Mouse (Mus musculus) spleen, adult 12 weeks (tissue): ENCODE data around the gene Accsl.

Source experiments
- DNase-seq: peaks from one replicate; pipeline ENCODE4 v3.0.0; 2022; ENCODE audit warnings: low spot score

Accsl gene

DNA sequence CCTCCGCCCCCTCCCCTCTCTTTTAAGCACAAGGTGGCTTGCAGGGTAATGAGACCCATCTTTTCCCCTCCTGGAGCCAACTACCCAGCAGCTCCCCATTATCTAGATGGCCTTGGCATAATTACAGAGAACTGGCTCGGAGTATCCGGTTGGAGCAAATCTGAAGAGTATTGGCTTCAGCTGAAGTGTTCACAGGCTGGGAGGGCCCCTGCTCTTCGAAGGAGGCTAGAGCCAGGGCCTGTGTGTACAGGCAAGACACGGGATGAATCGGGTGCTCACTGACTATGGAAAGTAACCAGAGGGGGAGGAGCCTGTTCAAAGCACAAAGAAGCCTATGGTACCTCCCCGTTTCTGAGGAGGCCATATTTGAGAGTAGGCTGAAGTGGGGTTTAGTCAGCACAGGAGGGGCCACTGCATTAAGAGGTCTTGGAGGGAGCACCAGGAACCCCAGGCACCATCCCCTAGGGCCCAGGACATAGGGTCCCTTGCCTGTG is at the start of gene Accsl:
Accsl (minus strand) TSS at position 51 of the 494 bp plus-strand sequence.
- DNase-seq, result no peak

DNA sequence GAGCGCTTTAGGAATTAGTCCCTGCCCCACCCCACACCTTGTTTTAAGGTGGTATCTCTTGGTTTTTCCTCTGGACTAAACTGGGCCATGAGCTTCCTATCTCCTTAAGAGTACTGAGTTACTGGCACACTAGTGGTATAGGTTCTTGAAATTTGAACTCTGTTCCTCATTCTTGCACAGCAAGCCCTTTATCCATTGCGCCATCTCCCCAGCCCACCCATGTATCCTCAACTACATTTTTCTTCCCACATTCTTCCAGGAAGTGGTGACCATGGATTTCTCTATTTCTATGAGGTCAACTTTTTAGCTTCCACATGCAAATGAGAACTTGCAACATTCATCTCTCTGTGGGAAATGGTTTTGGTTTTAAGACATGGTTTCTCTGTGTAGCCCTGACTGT is 44.6 kb upstream of the Accsl start:
- no peak for DNase-seq

DNA sequence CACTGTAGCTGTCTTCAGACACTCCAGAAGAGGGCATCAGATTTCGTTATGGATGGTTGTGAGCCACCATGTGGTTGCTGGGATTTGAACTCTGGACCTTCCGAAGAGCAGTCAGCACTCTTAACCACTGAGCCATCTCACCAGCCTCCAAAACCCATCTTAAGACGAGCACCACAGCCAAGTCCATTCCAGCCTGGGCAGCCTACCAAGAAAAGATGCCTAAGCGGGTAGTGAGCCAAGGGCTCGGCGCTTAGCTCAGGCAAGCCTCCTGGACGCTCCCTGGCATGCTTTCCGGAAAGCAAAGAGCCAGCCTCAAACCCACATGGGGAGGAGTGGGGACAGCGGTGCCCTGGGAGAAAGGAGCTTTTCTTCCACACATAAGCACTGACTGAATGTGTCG is 43.0 kb upstream of the Accsl start:
- no peak for DNase-seq

DNA sequence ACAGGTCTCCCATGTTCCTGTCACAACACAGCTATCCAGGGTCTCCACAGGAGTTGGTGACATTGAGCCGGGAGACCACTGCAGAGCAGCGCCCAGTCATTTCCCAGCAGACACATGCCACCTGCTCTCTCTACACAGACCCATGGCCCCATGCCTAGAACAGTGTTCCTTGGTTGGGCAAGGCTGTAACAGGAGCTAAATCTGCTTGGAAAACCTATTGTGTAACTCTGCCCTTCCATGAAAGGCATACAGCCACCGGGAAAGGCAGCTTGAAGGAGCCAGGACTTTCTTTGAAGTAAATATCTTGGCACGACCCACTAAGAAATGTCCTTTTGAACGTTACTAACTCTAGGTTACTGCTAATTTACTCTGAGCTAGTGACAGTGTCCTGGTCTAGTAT is 40.8 kb upstream of the Accsl start:
- DNase-seq, result no peak

DNA sequence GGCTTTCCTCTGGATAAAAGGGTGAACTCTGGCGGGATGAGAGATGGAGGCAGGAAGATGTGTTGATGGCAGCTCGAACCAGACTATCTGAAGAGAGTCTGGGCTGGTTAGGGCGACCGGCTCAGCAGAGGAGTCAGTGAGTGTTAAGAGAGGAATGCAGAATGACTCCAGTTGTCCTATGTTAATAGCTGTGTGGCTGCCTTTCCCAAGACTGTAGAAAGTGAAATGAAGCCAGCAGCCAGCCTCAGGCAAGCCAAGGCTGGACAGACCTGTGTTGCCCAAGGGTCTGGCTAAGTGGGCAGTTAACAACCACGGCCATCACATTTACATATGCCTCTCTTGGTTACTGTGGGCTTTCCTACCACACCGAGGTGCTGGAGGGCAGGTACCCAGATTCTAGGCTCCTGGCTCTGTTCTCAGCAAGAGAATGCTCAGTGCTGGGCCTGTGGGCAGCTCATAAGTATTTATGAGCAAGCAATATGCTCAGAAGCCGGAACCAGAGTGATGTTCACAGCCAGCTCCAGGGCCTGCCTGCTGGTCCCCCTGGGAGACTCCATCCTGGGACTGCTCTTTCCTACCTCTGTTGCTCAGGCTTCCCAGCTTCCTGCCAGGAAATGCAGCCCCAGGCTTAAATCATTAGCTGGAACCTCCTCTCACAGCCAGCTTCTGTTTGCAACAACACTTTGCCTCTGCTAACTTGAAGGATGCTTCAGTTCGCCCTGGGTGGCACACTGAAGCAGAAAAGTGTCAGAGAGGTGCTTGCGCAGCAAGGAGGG is 38.8 kb upstream of the Accsl start:
- DNase-seq, result no peak

DNA sequence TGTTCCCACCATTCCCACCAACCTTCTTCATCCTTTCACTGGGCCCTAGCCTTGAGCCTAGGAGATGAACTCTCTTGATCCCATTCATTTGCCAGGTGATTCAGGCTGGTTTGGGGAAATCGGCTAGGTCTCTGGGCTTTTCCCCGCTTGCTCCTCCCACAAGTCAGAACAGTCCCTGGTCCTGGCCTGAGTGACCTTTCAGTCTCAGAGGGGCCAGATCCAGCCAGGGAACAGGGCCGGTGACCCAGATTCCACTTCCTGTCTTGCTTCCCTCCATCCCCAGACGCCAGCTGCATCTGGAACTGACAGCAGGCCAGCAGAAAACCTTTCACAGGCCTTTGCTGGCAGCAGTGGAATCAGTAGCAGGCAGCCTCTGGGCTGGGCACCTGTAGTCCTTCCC is 37.4 kb upstream of the Accsl start:
- no peak for DNase-seq

DNA sequence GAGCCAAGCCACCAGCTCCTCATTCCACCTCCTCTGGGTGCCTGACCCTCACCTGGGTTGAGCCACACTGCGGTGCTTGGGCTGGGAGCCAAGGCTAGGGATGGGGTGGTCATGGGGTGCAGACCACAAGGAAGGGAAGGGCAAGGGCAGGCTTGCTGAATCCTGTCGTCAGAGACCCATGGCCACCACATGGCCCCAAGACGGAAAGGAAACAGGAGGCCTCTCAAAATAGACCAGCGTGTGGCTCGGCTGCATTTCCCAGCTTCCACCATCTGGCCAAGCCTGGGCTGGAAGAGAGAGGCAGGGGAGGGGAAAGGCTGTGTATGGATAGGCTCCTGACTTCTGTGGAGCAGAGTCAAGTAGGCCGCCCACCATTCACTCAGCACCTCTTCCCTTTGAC is 34.5 kb upstream of the Accsl start:
- no peak for DNase-seq

DNA sequence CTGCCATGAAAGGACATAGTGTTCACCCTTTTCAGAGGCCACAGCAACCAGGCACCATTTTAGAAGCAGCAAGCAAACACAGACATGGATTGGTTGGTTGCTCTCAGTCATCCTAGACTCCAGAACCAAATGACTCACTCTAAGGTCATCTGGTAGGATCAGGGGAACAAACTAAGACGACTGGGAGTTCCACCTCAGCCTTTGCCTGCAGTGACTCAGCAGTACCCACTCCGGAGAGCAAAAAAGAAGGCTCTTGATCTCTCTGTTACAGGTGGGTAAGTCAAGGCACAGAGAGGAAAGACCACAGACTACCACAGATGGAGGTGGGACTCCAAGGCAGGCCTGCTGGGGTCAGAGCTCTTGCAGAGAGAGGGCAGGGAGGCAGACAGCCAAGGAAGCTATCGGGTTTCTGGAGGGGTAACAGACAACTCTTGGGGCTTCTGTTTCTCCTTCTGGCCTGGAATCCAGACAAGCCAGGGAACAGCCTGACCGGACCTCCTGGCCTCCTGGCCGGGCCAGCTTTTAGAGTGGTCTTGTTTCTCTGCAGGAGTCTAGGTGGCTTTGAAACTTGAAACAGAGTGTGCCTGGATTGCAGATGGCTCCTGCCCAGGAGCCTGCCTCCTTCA is 33.8 kb upstream of the Accsl start:
- no peak for DNase-seq

DNA sequence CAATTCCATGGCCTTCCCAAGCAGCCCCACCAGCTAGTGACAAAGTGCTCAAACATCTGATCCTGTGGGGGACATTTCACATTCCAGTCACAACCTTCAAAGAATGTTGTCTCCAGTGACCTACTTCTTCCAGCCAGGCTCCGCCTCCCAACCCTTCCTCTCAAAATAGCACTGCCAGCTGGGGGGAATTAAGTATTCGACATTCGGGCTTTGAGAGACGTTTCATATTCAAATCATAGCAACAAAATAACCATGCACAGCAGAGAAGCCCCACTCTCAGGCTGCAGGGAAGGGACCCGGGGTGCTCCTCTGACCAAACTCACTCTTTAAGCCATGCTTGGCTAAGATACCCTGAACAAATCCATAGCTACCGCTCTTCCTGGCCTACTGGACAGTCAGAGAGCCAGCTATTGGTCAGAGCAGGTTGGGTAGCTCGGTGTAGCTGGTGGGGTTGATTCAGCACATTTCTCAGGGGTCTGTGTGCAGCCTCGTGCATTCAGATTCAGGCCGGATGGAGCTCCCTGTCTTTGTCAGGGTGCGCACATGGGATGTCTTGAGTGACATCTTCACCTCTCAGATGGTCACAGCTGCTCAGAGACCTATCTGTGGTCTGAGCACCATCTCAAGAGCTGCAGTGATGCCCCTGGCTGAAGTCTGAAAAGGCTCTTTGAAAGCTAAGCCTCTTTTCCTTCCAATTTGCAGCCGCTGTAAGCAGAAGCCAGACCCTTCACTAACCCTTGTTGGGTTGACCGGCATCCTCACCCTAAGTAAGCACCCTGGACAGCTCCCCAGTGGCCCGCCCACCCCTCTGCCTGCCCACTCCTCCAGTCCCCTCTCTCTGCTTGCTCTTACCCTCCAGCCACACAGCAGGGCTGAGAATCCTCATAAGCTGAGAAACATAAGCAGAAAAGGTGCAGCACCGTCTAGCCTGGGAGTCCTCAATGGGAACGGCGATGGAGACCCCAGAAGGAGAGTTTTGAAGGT is 30.7 kb upstream of the Accsl start:
- no peak for DNase-seq

DNA sequence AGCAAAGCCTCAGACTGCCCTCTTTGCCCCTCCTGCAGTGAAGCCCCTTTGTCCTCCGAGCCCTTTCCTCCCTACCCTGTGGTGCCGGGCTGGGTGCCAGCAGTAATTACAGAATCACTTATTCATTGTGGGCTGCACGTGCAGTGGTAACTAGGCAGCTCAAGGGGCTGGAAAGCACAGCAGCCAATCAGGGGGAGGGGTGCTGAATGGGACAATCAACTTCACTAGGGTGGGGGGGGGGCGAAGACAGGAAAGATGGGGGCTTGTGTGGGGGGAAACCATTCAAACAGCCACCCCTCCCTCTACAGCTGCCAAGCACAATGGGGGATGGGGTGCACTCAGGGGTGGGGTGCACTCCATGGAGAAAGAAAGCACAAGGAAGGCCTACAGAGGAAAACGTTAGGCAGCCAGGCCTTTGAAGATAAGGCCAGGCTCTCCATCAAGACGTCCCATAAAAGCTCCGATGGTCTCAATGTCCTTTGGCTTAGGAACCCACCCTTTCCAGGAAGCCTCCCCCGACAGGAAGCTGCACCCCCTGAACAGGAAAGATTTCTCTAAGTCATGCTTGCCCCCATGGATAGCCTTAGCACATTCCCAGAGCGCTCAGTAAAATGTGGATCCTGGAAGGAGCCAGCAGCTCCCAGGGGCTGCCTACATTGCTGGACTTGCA is 22.8 kb upstream of the Accsl start:
- DNase-seq, result no peak

DNA sequence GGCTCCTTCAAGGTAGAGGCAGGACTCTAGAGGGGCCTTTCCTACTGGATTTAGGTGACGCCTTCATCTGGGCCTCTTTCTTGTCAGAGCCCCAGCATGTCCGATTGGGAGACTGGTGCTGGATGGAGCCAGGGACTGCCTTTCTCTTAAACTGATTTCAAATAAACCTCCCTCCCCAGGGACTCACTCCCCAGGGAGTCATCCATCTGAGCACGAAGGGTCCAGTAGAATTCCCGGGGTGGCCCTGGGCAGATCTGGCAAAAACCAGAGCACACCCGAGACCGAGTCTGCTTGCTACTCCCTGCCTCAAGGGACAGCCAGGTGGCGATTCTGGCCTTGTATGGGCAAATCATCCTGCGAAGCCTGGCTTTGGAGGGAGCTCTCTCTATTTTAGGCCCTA is 21.2 kb upstream of the Accsl start:
- no peak for DNase-seq

DNA sequence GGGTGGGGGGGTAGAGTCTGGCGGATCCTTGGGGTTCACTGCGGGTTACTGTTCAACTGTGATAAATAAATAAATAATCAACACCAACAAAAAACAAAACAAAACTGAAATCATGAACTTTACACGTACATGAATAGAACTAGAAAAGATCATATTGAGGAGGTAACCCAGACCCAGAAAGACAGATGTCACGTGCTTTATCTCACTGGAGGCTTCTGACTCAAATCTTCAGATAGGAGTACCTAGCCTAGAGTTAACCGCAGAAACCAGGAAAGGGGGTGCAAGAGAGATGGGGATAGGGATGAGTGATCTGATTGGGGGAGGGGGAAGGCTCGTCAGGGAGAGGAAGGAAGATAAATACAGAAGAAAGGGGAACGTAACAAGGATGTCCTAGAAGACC is 20.1 kb upstream of the Accsl start:
- no peak for DNase-seq

DNA sequence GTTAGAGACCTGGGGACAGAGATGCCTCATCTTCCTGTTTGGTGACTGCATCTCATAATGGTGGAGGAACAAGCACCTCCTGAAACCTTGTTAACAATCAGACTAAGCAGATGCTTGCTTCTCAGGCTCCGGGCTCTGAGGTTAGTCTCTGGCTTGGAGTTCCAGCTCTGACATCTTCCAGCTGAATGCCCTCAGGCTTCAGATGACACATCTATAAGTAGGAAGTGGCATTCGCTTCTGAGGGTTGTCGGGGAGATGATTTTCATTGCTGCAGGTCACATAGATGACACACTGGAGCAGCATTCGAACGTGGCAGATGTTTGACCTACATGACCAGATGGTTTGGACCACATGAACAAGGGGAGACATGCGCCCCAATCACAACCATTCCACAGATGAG is 19.4 kb upstream of the Accsl start:
- DNase-seq, result no peak

DNA sequence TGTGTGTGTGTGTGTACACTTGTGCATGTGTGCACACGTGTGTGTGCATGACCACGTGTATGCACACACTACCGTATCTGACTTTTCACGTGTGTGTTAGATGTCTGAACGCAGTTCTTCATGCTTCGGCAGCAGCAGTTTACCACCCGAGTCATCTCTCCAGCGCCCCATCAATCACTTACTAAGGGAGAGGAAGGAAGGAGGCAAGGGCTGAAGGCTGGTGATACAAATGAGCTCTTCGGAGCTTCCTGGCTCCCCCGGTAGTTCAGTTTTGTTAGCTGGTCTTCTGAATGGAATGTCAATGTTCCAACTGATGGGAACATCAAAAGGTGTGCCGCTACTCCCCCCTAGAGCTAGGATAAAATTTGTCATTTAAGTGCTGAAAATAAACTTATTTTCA is 18.3 kb upstream of the Accsl start:
- no peak for DNase-seq

DNA sequence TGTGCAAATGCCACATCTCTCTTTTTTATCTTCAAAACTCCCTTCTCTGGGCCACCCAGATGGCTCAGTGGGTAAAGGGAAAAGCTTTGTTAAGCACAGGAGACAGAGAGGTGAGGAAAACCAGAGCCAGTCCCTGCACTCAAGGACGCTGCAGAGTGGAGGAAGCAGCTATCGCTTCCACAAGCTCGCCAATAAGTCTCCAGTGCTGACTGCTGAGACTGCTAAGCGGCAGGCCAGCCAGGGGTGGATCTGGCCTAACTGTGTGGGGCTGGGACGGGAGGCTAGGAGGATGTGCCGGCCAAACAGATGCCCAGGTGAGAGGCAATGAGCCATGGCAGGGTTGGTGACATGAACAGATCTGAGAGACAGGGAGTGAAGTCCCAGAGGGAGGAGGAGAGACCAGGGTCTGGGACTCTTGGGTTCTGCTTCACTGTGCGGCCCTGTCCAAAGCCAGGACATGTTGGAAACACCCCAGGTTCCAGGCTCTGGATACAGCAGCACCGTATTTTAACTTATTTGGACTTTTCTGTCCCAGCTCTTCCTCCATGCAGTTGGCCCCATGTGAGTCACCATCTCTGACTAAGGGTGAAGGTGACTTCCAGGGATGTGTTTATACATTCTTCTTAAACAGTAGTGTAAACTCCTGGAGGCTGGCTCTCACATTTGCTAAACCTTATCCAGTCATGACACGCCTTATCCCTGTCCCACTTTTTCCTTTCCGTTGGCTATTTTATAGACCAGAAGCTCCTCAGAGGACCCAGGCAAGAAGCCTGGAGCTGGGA is 17.2 kb upstream of the Accsl start:
- no peak for DNase-seq

DNA sequence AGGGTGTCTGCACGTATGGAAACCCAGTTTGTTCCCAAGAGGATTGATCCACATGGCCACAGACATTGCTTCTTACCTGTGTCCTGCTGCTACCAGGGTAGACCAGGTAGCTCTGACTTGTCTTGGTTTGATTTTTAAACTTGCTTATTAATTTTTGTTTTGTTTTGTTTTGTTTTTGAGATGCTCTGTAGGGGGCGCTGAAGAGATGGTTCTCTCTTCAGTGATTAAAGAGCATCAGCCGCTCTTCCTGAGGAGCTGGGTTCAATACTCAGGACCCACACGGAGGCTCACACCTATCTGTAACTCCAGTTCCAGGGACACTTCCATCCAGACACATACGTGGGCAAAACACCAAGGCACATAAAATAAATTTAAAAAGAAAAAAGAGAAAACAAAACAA is 14.1 kb upstream of the Accsl start:
- no peak for DNase-seq

DNA sequence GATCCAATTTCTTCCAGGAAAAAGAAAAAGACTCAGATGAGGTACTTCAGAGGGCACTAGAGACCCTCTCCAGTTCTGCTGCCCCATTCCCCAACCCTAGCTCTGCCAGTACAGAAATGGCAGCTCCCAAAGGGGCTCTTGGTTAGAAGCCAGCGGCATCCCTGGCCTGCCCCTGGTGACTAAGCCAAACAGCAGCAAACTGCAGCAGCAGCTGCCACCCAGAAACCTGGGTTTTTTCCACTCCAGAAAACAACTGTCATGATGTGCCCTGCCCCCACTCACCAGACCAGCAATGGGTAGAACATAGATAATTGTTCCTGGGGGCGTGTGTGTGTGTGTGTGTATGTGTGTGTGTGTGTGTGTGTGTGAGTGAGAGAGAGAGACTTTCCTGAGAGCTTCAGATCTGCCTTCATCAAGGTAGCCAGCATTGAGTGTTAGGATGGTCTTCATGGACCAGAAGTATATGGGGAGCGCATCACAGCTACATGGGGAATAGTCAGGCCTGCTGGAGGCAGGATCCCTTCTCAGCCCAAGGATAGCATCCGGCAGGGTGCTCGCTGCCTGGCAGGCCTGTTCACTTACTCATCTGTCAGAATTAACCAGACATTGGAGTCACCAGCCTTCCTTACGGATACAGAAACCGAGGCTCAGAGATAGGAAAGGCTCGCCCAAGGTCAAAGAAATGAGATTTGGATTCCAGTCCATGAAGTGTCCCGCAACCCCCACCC is 12.8 kb upstream of the Accsl start:
- DNase-seq, result no peak

DNA sequence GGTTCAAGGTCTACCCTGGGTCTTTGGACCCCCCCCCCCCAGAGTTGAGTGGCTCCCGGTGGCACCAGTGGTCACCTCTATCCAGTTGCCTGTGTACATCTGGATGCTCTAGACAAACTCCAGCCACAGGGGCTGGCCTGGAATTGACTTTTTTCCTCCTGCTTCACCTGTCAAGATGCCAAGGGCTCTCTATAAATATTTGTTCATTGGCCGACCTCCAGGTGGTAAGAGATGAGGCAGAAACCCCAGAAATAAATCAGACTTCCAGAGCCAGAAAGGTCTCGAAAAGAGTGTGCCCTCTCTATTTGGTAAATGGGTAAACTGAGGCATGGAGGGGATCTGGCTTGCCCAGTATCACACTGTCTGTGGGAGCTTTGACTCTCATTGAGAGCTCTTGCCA is 12.0 kb upstream of the Accsl start:
- no peak for DNase-seq

DNA sequence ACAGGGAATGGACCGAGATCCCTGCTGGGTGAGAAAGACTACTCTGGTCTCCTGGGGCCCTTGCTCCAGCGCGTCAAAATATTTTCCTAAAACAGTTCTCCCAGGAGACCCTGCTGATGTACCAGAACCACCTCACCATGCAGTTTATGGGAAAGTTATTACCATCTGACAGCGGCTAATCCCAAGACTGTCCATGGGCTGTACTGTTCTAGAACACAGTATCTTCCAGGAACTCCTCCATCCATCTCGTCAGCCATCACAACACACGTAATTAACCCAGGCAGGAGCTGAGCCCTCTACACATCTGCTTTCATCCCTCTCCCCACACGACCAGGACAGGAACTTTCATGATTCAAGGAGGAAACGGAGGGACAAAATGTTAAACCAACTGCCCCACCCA is 11.5 kb upstream of the Accsl start:
- DNase-seq, result no peak

DNA sequence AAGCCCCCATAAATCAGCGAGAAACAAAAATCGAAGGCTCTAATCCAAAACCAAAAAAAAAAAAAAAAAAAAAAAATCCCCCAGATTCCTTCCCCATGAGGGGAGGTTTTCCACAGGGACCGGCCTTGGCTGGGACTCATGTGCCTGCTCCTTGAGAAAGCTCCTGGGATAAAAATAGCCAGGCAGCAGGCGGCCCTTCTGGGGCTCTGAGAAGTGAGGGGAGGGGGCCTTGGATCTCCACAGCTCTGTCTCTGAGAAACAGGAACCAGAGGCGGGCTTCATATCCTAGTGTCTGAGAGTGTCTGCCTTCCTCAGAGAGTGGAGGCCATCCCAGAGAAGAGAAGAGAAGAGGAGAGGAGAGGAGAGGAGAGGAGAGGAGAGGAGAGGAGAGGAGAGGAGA is 8.0 kb upstream of the Accsl start:
- DNase-seq, result no peak

DNA sequence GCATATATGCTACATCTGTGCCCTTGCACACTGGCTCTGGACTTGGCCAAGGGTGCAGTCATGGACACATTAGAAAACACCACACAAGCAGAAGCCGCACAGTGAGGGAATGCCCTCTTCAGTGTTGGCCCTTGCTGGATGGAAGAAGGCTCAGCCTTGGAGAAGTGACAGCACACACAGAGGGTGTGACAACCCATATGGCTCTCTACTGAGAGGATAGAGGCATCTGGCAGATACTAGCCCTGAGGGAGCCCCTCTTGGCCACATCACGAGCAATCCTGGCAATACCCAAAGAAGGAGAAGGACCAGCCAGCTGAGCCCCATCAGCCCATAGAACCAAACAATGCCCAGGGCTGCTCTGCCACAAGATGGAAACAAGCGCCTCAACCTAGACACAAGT is 5.6 kb upstream of the Accsl start:
- DNase-seq, result no peak
